20 mouse cellular contexts compared by ENCODE assay signal in genomic region chr11:29560990-29561389, GRCm38 (mm10). TPM values are rescaled to one million over a fixed set of nuclear protein-coding genes. Genes with fewer than 3 reads are reported as not detected.
DNase-seq lines count a peak whose midpoint lies in the region; ATAC-seq lines count a peak whose summit lies in the region.
"Had no signal": no experiment of that assay in that cellular context is flagged by ENCODE, and none has a peak within 500 bp of the region (broad histone marks: within the 10 kb centered on the region; RNA-seq: fewer than 3 reads in every experiment).

No protein-coding gene starts in this region.

- ATAC-seq in CD4-positive, CD25-positive, alpha-beta regulatory T cell, adult 4 months: peak; percentile 49
- ATAC-seq: forebrain, embryonic 13.5 days; forebrain, embryonic 15.5 days; forebrain, postnatal 0 days; Patski had no signal

- peak; percentile 34 for DNase-seq in 416B (ENCODE audit: low read depth)
- DNase-seq in A20 (ENCODE audit: low read depth, low spot score): peak; percentile 53
- peak; percentile 27 for DNase-seq in induced T-regulatory cell, adult 2 months (ENCODE audit: low read depth)
- DNase-seq in layer of hippocampus, adult 8-10 months (ENCODE audit: low spot score in 2 of 2): no peak
- DNase-seq in gastrocnemius, postnatal 10 days: no peak
- no peak for DNase-seq in heart, postnatal 4 days
- DNase-seq: adrenal gland, adult 8-10 months; adrenal gland, postnatal 14 days; adrenal gland, postnatal 36 days; cerebellum, adult 11-12 months; cerebellum, adult 2 months; cerebellum, adult 9-10 months; cerebellum, postnatal 10 days; cerebellum, postnatal 25 days; forebrain, postnatal 0 days had no signal

RNA-seq across cellular contexts. Expression of gene Rps27a, which starts 13.1 kb away (rescaled TPM):
- 1,000 to 10,000 TPM; 1,358 to 1,362 TPM for polyA plus RNA-seq in CD4-positive, CD25-positive, alpha-beta regulatory T cell, adult 4 months (2017; shearing (Covaris generic))
- total RNA-seq in layer of hippocampus, adult 8-10 months (2022): 100 to 1,000 TPM; 397 to 621 (median 507) TPM
- total RNA-seq in gastrocnemius, postnatal 10 days (2021): 100 to 1,000 TPM; 815 to 836 TPM
- total RNA-seq in heart, postnatal 4 days (2021): 100 to 1,000 TPM; 749 to 777 TPM

RNA-seq across cellular contexts. Expression of gene Clhc1, which starts 13.2 kb away (rescaled TPM):
- 1 to 10 TPM; 2.0 to 4.6 TPM for polyA plus RNA-seq in CD4-positive, CD25-positive, alpha-beta regulatory T cell, adult 4 months (2017; shearing (Covaris generic))
- total RNA-seq in layer of hippocampus, adult 8-10 months (2022): under 1 TPM in 3 of 4 experiments, not detected in 1; 0.25 to 0.43 (median 0.37) TPM
- total RNA-seq in gastrocnemius, postnatal 10 days (2021): not detected
- total RNA-seq in heart, postnatal 4 days (2021): under 1 TPM in 1 of 2 experiments, not detected in 1; 0.18 TPM
- total RNA-seq: forebrain, postnatal 0 days had no signal
- polyA plus RNA-seq: C2C12 had no signal

RNA-seq across cellular contexts. Expression of gene Mtif2, which starts 34.8 kb away (rescaled TPM):
- polyA plus RNA-seq in CD4-positive, CD25-positive, alpha-beta regulatory T cell, adult 4 months (2017; shearing (Covaris generic)): 10 to 100 TPM; 50.8 to 59.8 TPM
- total RNA-seq in layer of hippocampus, adult 8-10 months (2022): 10 to 100 TPM; 34.3 to 43.4 (median 37.8) TPM
- total RNA-seq in gastrocnemius, postnatal 10 days (2021): 10 to 100 TPM; 25.0 to 25.1 TPM
- 10 to 100 TPM; 43.4 to 49.4 TPM for total RNA-seq in heart, postnatal 4 days (2021)

RNA-seq across cellular contexts. Expression of gene Prorsd1, which starts 46.2 kb away (rescaled TPM):
- 10 to 100 TPM; 29.4 to 45.3 TPM for polyA plus RNA-seq in CD4-positive, CD25-positive, alpha-beta regulatory T cell, adult 4 months (2017; shearing (Covaris generic))
- total RNA-seq in layer of hippocampus, adult 8-10 months (2022): 1 to 10 TPM; 5.1 to 6.8 (median 5.9) TPM
- 10 to 100 TPM; 19.8 to 19.9 TPM for total RNA-seq in gastrocnemius, postnatal 10 days (2021)
- total RNA-seq in heart, postnatal 4 days (2021): 10 to 100 TPM; 14.2 to 17.7 TPM

Comparison
In these comparisons a context has a peak if more than half of its experiments do, and no peak if none do; other contexts are left out.
1. DNase-seq: peak in 416B (single experiment), A20 (single experiment) and induced T-regulatory cell, adult 2 months (single experiment); none in layer of hippocampus, adult 8-10 months (0 of 2), gastrocnemius, postnatal 10 days (single experiment) and heart, postnatal 4 days (single experiment).